Mouse (Mus musculus): ENCODE measurements at regions not wholly inside any gene's neighbourhood (a gene's known extent, or its start where the extent isn't known, plus 50 kb on each side); places are given as distances from the start of the nearest gene placed in this dataset.

DNA sequence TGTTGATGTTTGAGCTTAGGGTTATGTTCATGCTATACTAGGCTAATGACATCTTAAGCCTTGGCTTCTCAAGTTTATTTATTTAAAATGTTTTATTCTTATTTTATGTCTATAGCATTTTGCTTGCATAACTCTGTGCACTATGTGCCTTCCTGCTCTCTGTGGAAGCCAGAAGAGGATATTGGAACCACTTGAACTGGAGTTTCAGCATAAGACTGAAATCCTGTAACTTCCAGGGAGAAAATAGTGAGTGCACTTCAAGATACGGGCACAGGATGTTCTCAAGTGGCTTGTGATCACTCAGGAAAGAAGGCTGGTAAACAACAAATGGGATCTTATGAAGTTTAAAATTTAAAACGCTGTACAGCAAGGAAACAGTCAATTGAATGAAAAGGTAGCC lies 257.0 kb upstream of the Gm10131 start:
- Histone ChIP-seq H3K4me3 (replicated peaks) (no peak overlapping the region), H3K36me3 (no peaks in the 10 kb centered on the region), H3K27ac (no peak overlapping the region), H3K4me1 (replicated peaks) (no peaks in the 10 kb centered on the region), H3K27me3 (replicated peaks) (no peaks in the 10 kb centered on the region), H3K4me2 (replicated peaks) (no peak overlapping the region), H3K9ac (no peak overlapping the region), H3K9me3 (no peaks in the 10 kb centered on the region)
- WGBS: 66% methylated on average over 2 of the region's 2 CpGs
- ATAC-seq: no peak

DNA sequence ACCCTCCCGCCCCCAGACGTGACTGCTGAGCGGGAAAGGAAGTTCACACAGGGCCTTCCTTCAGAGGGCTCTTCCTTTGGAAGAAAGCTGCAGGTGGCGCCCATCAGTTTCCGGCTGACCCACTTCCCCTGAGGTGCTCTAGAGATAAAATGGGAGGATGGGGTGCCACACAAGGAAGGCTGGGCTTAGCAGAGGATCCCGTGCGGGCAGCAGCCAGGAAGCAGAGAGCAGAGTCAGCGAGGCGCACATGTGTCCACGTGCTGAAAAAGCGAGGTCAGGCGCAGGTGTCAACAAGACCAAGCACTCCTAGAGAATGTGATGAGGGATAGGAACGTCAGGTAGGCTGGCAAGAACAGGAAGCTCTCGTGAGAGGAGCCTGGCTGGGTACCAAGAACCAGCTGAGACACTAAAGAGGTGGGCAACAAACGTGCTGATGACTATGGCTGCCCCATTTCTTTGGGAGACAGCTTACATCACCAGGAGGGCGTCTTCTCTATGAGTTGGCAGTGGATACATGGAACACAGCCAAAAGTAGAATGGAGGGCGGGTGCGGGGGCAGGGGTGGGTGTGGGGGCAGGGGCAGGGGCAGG lies 253.0 kb upstream of the Gm10131 start:
- 77% methylated on average over 18 of the region's 18 CpGs for WGBS
- Histone ChIP-seq H3K4me3 (replicated peaks) (no peak overlapping the region), H3K36me3 (no peaks in the 10 kb centered on the region), H3K9ac (no peak overlapping the region), H3K4me1 (replicated peaks) (no peaks in the 10 kb centered on the region), H3K4me2 (replicated peaks) (no peak overlapping the region), H3K9me3 (no peaks in the 10 kb centered on the region), H3K27me3 (replicated peaks) (no peaks in the 10 kb centered on the region), H3K27ac (no peak overlapping the region)
- ATAC-seq: no peak

DNA sequence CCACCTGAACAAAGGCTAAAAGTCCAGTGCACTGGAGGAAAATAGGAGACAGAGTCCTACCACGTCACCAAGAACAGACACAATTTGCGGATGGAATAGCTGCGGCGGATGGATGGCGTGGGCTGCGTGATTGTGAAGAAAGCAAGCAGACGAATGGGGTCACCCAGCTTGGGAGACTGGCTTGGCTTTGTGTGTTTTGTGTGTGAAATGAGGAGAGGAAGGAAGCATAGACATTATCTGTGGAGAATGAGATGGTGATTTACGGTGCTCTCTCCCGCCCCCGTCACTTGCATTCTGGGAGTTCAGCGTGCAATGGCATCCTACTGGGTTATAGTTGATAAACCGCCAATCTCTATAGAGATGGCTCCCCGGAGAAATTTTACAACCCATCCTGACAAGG lies 252.1 kb upstream of the Gm10131 start:
- 89% methylated on average over 13 of the region's 13 CpGs for WGBS
- ATAC-seq: no peak

DNA sequence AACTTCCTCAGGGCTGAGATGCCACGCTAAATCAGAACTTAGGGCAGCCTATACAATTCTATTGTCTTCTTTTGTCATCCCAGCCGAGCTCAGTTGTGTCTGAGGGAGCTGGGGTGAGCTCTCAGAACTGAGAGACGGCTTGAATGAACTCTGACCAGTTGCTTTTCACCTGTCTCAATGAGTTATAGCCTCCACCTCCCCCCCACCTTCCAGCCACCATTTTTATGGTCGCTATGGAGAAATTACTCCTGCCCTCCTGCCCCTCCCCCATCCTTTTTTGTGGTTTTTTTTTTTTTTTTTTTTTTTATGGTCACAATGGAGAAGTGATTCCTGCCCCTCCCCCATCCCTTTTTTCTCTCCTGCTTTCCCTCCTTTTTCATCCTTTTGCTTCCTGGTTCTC lies 251.6 kb upstream of the Gm10131 start:
- Histone ChIP-seq H3K4me2 (replicated peaks) (no peak overlapping the region), H3K27me3 (replicated peaks) (no peaks in the 10 kb centered on the region), H3K9me3 (no peaks in the 10 kb centered on the region), H3K9ac (no peak overlapping the region), H3K4me1 (replicated peaks) (no peaks in the 10 kb centered on the region), H3K27ac (no peak overlapping the region), H3K4me3 (replicated peaks) (no peak overlapping the region), H3K36me3 (no peaks in the 10 kb centered on the region)
- 53% methylated on average over 4 of the region's 4 CpGs for WGBS
- no peak for ATAC-seq

More for the DNA sequence above, 252.1 kb upstream of the Gm10131 start:
- Histone ChIP-seq H3K4me3 (replicated peaks) (no peak overlapping the region), H3K9me3 (no peaks in the 10 kb centered on the region), H3K9ac (no peak overlapping the region), H3K27ac (no peak overlapping the region), H3K4me1 (replicated peaks) (no peaks in the 10 kb centered on the region), H3K27me3 (replicated peaks) (no peaks in the 10 kb centered on the region), H3K36me3 (no peaks in the 10 kb centered on the region), H3K4me2 (replicated peaks) (no peak overlapping the region)

DNA sequence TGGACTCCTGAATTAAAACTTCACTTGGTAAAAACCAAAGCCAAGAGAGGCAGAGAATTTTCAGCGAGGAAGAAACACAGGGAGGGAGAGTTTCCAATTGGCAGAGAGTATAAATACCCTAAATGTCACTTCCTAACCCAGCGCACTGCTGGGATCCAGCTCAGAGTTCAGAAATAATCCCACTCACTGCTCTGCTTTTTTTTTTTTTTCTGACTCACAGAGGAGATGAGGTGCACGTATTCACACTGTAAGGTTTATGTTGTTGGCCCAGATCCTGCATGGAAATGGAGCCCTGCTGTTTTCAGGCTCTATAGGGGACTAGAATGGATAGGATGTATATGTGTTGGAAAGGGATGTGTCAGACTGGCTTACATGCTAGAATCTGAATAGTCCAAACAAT lies 249.8 kb upstream of the Gm10131 start:
- H3K9ac ChIP-seq: no peak overlapping the region
- H3K4me3 ChIP-seq (replicated peaks): no peak overlapping the region
- no peaks in the 10 kb centered on the region for H3K4me1 ChIP-seq (replicated peaks)
- no peaks in the 10 kb centered on the region for H3K36me3 ChIP-seq
- no peaks in the 10 kb centered on the region for H3K9me3 ChIP-seq
- H3K4me2 ChIP-seq (replicated peaks): no peak overlapping the region
- H3K27me3 ChIP-seq (replicated peaks): no peaks in the 10 kb centered on the region
- WGBS: 79% methylated on average over 3 of the region's 3 CpGs
- no peak overlapping the region for H3K27ac ChIP-seq
- no peak for ATAC-seq

DNA sequence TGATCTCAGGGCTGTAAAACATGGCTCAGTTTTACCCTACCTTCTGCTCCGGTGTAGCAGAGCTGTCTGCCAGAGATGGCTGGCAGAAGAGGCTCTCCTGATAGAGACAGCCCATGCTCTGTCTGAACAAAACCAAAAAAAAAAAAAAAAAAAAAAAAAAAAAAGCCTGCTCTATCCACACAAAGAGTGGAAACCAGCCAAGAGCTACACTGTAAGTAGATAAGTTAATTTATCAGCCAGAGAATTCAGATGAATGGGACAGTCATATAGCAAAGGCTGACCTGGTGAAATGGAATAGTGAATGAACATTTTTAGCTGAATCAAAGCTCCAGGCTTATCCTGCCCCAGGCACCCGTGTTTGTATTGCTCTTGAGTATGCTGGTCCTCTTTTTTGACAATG lies 248.2 kb upstream of the Gm10131 start:
- no peak overlapping the region for H3K4me3 ChIP-seq (replicated peaks)
- H3K36me3 ChIP-seq: no peaks in the 10 kb centered on the region
- H3K27ac ChIP-seq: no peak overlapping the region
- no peak overlapping the region for H3K9ac ChIP-seq
- ATAC-seq: no peak
- no peaks in the 10 kb centered on the region for H3K4me1 ChIP-seq (replicated peaks)
- no peak overlapping the region for H3K4me2 ChIP-seq (replicated peaks)
- 55% methylated on average over 2 of the region's 2 CpGs for WGBS
- H3K27me3 ChIP-seq (replicated peaks): no peaks in the 10 kb centered on the region
- no peaks in the 10 kb centered on the region for H3K9me3 ChIP-seq

DNA sequence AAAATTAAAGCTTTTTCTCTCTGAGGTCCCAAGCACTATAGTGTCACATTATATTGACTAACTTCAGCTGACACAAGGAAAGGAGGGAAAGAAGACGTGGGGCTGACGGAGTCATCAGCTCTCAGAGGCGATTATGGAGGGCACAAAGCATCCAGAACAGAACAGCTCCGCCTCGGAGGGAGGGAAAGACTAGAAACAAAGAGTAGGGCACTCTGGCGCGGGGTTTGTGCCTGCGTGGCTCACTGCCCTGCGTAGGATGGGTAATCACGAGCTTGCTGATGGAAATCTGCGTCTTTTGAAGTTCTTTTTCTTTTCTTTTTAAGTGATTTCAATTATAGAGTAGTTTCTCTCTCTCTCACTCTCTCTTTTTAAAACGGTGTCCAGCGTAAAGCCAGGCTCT lies 243.5 kb upstream of the Gm10131 start:
- no peaks in the 10 kb centered on the region for H3K36me3 ChIP-seq
- 78% methylated on average over 13 of the region's 13 CpGs for WGBS
- H3K4me2 ChIP-seq (replicated peaks): no peak overlapping the region

DNA sequence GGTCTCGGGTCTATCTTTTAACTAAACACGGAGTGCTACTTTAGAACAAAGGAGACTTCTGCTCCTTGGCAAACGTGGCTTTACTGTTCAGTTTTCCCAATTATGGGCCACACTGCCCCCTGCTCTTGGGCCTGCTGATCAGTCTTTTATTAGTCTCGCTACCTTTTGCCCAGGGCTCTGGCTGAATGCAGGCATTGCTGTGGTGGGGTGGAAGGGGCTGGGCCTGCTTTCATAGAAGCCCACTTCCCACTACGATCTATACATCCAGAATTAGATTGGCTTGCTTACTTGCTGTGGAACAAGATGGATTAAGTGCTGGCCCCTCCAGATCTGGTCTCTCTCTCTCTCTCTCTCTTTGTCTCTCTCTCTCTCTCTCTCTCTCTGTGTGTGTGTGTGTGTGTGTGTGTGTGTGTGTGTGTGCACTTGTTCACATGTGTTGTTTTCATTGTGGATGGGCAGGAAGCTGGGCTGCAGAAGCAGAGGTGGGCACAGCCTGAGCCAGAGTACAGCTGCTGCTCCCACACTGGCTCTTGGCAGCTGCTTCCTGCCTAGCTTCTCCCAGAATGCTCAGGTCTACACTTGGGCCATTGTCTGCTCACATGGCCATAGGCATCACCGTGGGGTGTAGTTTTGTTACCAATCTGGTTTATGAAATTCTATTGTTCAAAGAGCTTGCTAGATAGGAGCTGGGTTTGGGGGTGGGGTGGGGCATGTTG lies 241.8 kb upstream of the Gm10131 start:
- no peak overlapping the region for H3K4me2 ChIP-seq (replicated peaks)
- no peak overlapping the region for H3K9ac ChIP-seq
- ATAC-seq: no peak
- H3K27ac ChIP-seq: no peak overlapping the region
- H3K4me3 ChIP-seq (replicated peaks): no peak overlapping the region
- H3K27me3 ChIP-seq (replicated peaks): no peaks in the 10 kb centered on the region
- WGBS: 75% methylated on average over 6 of the region's 6 CpGs
- H3K9me3 ChIP-seq: no peaks in the 10 kb centered on the region
- H3K36me3 ChIP-seq: no peaks in the 10 kb centered on the region
- no peaks in the 10 kb centered on the region for H3K4me1 ChIP-seq (replicated peaks)

More for the DNA sequence above, 243.5 kb upstream of the Gm10131 start:
- Histone ChIP-seq H3K4me1 (replicated peaks) (no peaks in the 10 kb centered on the region), H3K4me3 (replicated peaks) (no peak overlapping the region), H3K9ac (no peak overlapping the region), H3K27ac (no peak overlapping the region), H3K27me3 (replicated peaks) (no peaks in the 10 kb centered on the region), H3K9me3 (no peaks in the 10 kb centered on the region)
- no peak for ATAC-seq

DNA sequence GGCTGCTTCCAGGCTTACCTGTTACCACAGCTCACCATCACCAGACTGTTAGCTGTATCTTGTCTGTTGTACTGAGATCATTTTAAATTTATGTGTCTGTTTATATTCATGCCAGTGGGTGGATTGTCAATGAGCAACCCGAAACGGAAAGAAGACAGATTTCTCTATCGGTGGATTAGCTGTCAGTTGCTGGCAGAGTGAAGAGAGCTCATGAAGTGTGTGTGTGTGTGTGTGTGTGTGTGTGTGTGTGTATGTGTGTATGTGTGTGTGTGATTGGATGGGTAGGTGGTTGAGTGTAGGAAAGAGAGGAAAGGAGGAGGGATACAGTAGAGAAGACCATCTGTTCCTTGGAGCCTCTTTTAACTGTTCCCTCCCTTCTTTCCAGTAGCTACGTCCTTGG lies 223.3 kb upstream of the Gm10131 start:
- Histone ChIP-seq H3K36me3 (no peaks in the 10 kb centered on the region), H3K27me3 (replicated peaks) (no peaks in the 10 kb centered on the region), H3K9ac (no peak overlapping the region), H3K4me3 (replicated peaks) (no peak overlapping the region), H3K27ac (no peak overlapping the region), H3K4me1 (replicated peaks) (no peaks in the 10 kb centered on the region), H3K9me3 (no peaks in the 10 kb centered on the region), H3K4me2 (replicated peaks) (no peak overlapping the region)
- 72% methylated on average over 4 of the region's 4 CpGs for WGBS
- no peak for ATAC-seq

DNA sequence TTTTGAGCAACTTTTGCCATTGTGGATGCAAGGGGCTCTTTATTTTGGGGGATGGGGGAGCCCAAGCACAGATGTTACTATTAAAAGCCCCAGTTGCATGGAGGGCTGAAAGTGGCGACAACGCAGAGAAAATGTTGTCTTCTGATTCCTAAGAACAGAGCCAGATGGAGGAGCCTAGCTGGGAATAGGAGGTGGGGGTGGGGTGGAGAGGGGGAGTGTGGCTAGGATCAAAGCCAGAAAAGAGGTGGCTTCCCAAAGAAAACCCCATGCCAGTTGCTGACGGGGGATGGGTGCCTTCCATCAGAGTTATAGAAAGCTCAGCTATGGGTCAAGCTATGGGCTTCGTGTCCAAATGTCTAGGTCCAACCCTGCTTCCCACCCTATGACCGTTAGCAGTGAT lies 220.1 kb upstream of the Gm10131 start:
- Histone ChIP-seq H3K4me3 (replicated peaks) (no peak overlapping the region), H3K4me1 (replicated peaks) (no peaks in the 10 kb centered on the region)
- 51% methylated on average over 5 of the region's 5 CpGs for WGBS

DNA sequence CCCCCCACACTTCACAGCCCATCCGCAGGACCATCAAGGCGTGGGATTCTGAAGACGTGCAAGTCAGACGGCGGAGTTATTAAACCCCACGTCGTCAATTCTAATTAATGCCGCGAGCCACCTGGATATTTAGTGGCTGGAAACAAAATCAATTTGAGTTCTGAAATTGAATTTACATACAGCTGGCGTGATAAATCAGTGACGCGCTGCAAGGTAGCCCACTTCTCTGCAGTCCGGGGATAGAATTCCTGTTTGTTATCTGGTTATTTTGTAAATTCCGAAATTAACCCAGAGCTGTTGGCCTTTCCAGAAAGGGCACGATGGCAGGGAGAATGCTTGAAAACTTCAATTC lies 215.1 kb upstream of the Gm10131 start:
- Histone ChIP-seq H3K27me3 (replicated peaks) (no peaks in the 10 kb centered on the region), H3K27ac (no peak overlapping the region), H3K9ac (no peak overlapping the region), H3K4me1 (replicated peaks) (no peaks in the 10 kb centered on the region), H3K4me2 (replicated peaks) (peak overlapping the region; percentile 57), H3K9me3 (no peaks in the 10 kb centered on the region), H3K4me3 (replicated peaks) (no peak overlapping the region; the same call in 1 of the 2 replicates), H3K36me3 (no peaks in the 10 kb centered on the region)
- 14% methylated on average over 15 of the region's 15 CpGs for WGBS
- ATAC-seq: no peak

More for the DNA sequence above, 220.1 kb upstream of the Gm10131 start:
- Histone ChIP-seq H3K36me3 (no peaks in the 10 kb centered on the region), H3K4me2 (replicated peaks) (no peak overlapping the region), H3K27me3 (replicated peaks) (no peaks in the 10 kb centered on the region), H3K27ac (no peak overlapping the region), H3K9ac (no peak overlapping the region), H3K9me3 (no peaks in the 10 kb centered on the region)
- ATAC-seq: no peak

DNA sequence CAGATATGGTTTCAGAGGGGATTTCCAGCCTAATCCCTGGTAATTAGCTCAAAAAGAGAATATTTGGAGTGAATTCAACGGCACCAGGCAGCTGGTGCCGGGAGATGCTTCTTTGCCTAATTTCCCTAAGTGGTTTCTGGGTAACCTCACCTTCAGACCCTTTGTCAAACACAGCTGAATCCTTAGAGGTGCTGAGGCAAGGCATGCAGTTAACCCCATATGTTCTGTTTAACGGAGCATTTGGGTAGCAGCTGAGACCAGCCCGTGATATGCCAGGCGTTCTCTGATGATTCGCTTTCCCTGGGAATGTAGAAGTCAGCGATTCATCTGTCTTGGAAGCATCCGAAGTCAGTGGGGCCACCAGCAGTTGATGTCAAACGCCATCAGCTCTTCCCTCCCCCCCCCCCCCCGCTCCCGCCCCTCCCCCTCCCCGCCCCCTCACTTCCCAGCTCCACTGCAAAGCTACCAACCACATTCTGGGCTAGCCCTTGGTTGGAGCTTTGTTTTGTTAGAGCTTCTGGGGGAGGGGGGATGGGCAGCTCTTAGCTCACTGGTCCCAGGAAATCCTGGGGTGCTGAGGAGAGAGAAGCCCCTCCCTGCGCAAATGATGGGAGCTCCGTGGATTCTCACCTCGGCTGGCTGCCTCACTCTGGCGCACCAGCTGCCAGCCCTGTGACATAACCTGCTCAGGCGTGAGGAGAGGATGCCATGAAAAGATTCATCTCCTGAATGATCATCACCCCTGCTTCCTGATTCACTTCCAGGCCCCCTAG lies 214.5 kb upstream of the Gm10131 start:
- no peaks in the 10 kb centered on the region for H3K4me1 ChIP-seq (replicated peaks)
- no peaks in the 10 kb centered on the region for H3K36me3 ChIP-seq
- H3K9me3 ChIP-seq: no peaks in the 10 kb centered on the region
- H3K27ac ChIP-seq: no peak overlapping the region
- no peak overlapping the region; the same call in 1 of the 2 replicates for H3K4me3 ChIP-seq (replicated peaks)
- H3K9ac ChIP-seq: no peak overlapping the region
- ATAC-seq: 0 out of 2 replicates have a peak, but pooled peaks have one; percentile 17
- peak overlapping the region; percentile 57 for H3K4me2 ChIP-seq (replicated peaks)
- WGBS: 9% methylated on average over 14 of the region's 17 CpGs
- no peaks in the 10 kb centered on the region for H3K27me3 ChIP-seq (replicated peaks)

All from intestine, embryonic 15.5 days (tissue).